9 mouse cellular contexts compared by ENCODE assay signal in the genomic region with DNA sequence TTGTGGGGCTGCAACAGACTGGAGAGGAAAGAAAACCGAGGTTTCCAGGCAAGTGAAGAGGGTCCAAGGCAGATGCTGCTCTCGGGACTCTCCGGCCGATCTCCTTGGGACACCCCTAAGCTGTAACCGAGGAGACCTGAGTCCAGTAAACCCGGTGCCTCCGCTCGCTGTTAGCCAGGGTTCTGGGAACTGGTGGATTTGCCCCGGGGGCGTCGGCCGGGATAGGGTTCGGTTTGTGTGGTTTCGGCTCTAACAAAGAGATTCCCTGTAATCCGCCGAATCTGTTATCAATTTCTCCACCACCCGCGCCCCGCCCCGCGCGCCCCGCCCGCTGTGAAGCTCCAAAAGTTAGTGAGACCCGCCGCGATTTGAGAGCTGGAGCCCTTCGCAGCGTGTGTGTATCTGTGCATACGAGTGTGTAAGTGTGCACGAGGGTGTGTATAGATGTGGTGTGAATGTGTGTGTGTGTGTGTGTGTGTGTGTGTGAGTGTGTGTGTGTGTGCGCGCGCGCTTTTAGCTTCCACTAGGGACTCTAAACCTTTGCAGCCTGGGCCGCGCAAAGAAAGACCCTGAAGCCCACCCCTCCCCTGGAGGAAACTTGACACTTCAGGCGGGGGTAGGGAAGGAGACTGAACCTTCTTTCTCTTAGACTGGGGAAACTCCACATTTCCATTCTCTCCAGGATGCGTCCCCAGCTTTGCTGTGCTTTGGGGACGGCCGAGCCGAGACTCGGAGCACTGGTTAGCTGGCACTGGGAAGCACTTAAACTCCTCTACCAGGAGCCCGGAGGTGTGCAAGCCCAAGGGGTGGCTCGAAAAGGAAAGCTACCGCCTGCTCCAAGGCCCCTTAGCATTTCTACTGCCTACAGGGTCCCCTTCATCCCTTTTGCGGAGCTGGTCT. TPM values are rescaled to one million over a fixed set of nuclear protein-coding genes. Genes with fewer than 3 reads are reported as not detected.
DNase-seq lines count a peak whose midpoint lies in the region; ATAC-seq and TF ChIP-seq lines count a peak whose summit lies in the region.
"Had no signal": no experiment of that assay in that cellular context is flagged by ENCODE, and none has a peak within 500 bp of the region (broad histone marks: within the 10 kb centered on the region; RNA-seq: fewer than 3 reads in every experiment).

No protein-coding gene starts in this region.

- no peaks in the 10 kb centered on the region for H3K79me2 ChIP-seq in heart, adult 2 months (replicated peaks; ENCODE audit: control insufficient read depth, insufficient read depth, low read length)

- no peak for TF ChIP-seq CTCF in heart, adult 2 months (IDR thresholded peaks at IDR 0.05)
- no peak for TF ChIP-seq CTCF in ES-Bruce4 (IDR thresholded peaks at IDR 0.05; ENCODE audit: low read depth, low read length)
- TF ChIP-seq CTCF in heart, postnatal 0 days (IDR thresholded peaks at IDR 0.05; ENCODE audit: low read depth): no peak
- TF ChIP-seq CTCF in lung, postnatal 0 days (IDR thresholded peaks at IDR 0.05): no peak

- no peak overlapping the region for H3K9ac ChIP-seq in heart, adult 2 months (ENCODE audit: low read depth, low read length)
- H3K9ac ChIP-seq in ES-Bruce4 (ENCODE audit: low read depth, poor library complexity, severe bottlenecking): no peak overlapping the region
- H3K9ac ChIP-seq in embryonic facial prominence, embryonic 11.5 days (replicated peaks; ENCODE audit: low read length): peak overlapping the region; percentile 94
- H3K9ac ChIP-seq in heart, postnatal 0 days (replicated peaks; ENCODE audit: low read depth, low read length): 0 out of 2 replicates have a peak overlapping the region, but pooled peaks have one; percentile 11
- no peak overlapping the region for H3K9ac ChIP-seq in lung, postnatal 0 days (replicated peaks; ENCODE audit: low read depth)
- H3K9ac ChIP-seq in stomach, embryonic 16.5 days (ENCODE audit: low read length): peak overlapping the region; percentile 71

- TF ChIP-seq EP300 in heart, adult 2 months (IDR thresholded peaks at IDR 0.05; ENCODE audit: insufficient read depth, low read depth, low read length): no peak
- no peak for TF ChIP-seq EP300 in ES-Bruce4 (IDR thresholded peaks at IDR 0.05; ENCODE audit: insufficient read depth, low read depth, low read length)
- no peak for TF ChIP-seq EP300 in heart, postnatal 0 days (IDR thresholded peaks at IDR 0.05; ENCODE audit: low read depth)
- no peak for TF ChIP-seq EP300 in lung, postnatal 0 days (IDR thresholded peaks at IDR 0.05)

- H3K4me2 ChIP-seq in embryonic facial prominence, embryonic 11.5 days (ENCODE audit: low read depth, low read length): peak overlapping the region; percentile 82
- H3K4me2 ChIP-seq in heart, postnatal 0 days (ENCODE audit: low read depth, low read length): peak overlapping the region; percentile 87
- H3K4me2 ChIP-seq in lung, postnatal 0 days (replicated peaks; ENCODE audit: low read depth, low read length): peak overlapping the region; percentile 85
- peak overlapping the region; percentile 68 for H3K4me2 ChIP-seq in stomach, embryonic 16.5 days (ENCODE audit: low read depth, low read length)

- no peaks in the 10 kb centered on the region for H3K4me1 ChIP-seq in heart, adult 2 months (ENCODE audit: control insufficient read depth, insufficient read depth, low read length)
- H3K4me1 ChIP-seq in ES-Bruce4 (ENCODE audit: control insufficient read depth, insufficient read depth, low read length): peaks cover 3% of the 10 kb centered on the region
- H3K4me1 ChIP-seq in embryonic facial prominence, embryonic 11.5 days (ENCODE audit: control insufficient read depth, insufficient read depth, low read length): peaks cover 2% of the 10 kb centered on the region; the same call in 1 of the 2 replicates
- peaks cover 8% of the 10 kb centered on the region; the same call in 1 of the 2 replicates for H3K4me1 ChIP-seq in heart, postnatal 0 days (ENCODE audit: control insufficient read depth, insufficient read depth)
- peaks cover 3% of the 10 kb centered on the region; the same call in 1 of the 2 replicates for H3K4me1 ChIP-seq in lung, postnatal 0 days (ENCODE audit: insufficient read depth, low read depth, low read length)
- peaks cover 15% of the 10 kb centered on the region for H3K4me1 ChIP-seq in stomach, embryonic 16.5 days (ENCODE audit: control insufficient read depth, insufficient read depth, low read length)

- no peak for TF ChIP-seq POLR2A in heart, adult 2 months (IDR thresholded peaks at IDR 0.05; ENCODE audit: insufficient read depth, low read depth, low read length)
- no peak for TF ChIP-seq POLR2A in ES-Bruce4 (IDR thresholded peaks at IDR 0.05; ENCODE audit: insufficient read depth, low read length)

- no peaks in the 10 kb centered on the region for H3K9me3 ChIP-seq in ES-Bruce4 (replicated peaks; ENCODE audit: control insufficient read depth, insufficient read depth, low read length, poor library complexity, severe bottlenecking)
- H3K9me3 ChIP-seq in embryonic facial prominence, embryonic 11.5 days (replicated peaks; ENCODE audit: control insufficient read depth, low read length): no peaks in the 10 kb centered on the region
- H3K9me3 ChIP-seq in heart, postnatal 0 days (replicated peaks; ENCODE audit: control insufficient read depth, low read length): no peaks in the 10 kb centered on the region
- no peaks in the 10 kb centered on the region for H3K9me3 ChIP-seq in lung, postnatal 0 days (ENCODE audit: low read length)
- no peaks in the 10 kb centered on the region for H3K9me3 ChIP-seq in stomach, embryonic 16.5 days (replicated peaks; ENCODE audit: control insufficient read depth, low read length)
- H3K9me3 ChIP-seq: megakaryocyte, embryonic 14.5 days had no signal

- intact Hi-C loops in heart, adult 2 months (cut with DNase I): loop anchor here (5.0 kb wide), 4 partner anchors 207 to 583 kb away; no protein-coding TSS in a partner anchor
- intact Hi-C loops in heart, postnatal 25 days (cut with DNase I): loop anchor here (2.0 to 10.0 kb wide), 6 partner anchors 227 to 703 kb away; no protein-coding TSS in a partner anchor

- no peaks in the 10 kb centered on the region for H3K27me3 ChIP-seq in heart, adult 2 months (ENCODE audit: control insufficient read depth, insufficient read depth, low read length)
- peaks cover 43% of the 10 kb centered on the region for H3K27me3 ChIP-seq in ES-Bruce4 (ENCODE audit: control insufficient read depth, insufficient read depth, low read length, poor library complexity, severe bottlenecking)
- H3K27me3 ChIP-seq in embryonic facial prominence, embryonic 11.5 days (ENCODE audit: control insufficient read depth, insufficient read depth, low read length): no peaks in the 10 kb centered on the region
- H3K27me3 ChIP-seq in heart, postnatal 0 days (ENCODE audit: control insufficient read depth, insufficient read depth, low read length): peaks cover 70% of the 10 kb centered on the region
- peaks cover 48% of the 10 kb centered on the region for H3K27me3 ChIP-seq in lung, postnatal 0 days (replicated peaks; ENCODE audit: insufficient read depth, low read length)
- peaks cover 22% of the 10 kb centered on the region for H3K27me3 ChIP-seq in stomach, embryonic 16.5 days (ENCODE audit: control insufficient read depth, insufficient read depth, low read length)

- 22% methylated on average over 47 of the region's 47 CpGs for WGBS in heart, adult 2 months
- WGBS in embryonic facial prominence, embryonic 11.5 days: under 1% methylated on average over 47 of the region's 47 CpGs
- WGBS in heart, postnatal 0 days: 3% methylated on average over 47 of the region's 47 CpGs
- WGBS in lung, postnatal 0 days: 5% methylated on average over 46 of the region's 47 CpGs
- WGBS in stomach, embryonic 16.5 days: 2% methylated on average over 47 of the region's 47 CpGs

- peak overlapping the region; percentile 23; the same call in 1 of the 2 replicates for H3K4me3 ChIP-seq in heart, adult 2 months
- peak overlapping the region; percentile 58 for H3K4me3 ChIP-seq in ES-Bruce4 (ENCODE audit: low read depth, low read length)
- peak overlapping the region; percentile 79 for H3K4me3 ChIP-seq in embryonic facial prominence, embryonic 11.5 days (ENCODE audit: low read depth, low read length)
- H3K4me3 ChIP-seq in heart, postnatal 0 days (ENCODE audit: low read depth, low read length): peak overlapping the region; percentile 56
- peak overlapping the region; percentile 36 for H3K4me3 ChIP-seq in lung, postnatal 0 days (ENCODE audit: low read depth, low read length)
- H3K4me3 ChIP-seq in stomach, embryonic 16.5 days (replicated peaks; ENCODE audit: low read length): peak overlapping the region; percentile 63
- H3K4me3 ChIP-seq: megakaryocyte, embryonic 14.5 days had no signal

- DNase-seq in heart, adult 2 months: peak in 1 of 2 experiments; percentile 15
- no peak for DNase-seq in heart, postnatal 25 days (ENCODE audit: low spot score)
- DNase-seq in embryonic facial prominence, embryonic 11.5 days (ENCODE audit: low spot score): peak; percentile 89
- no peak for DNase-seq in heart, postnatal 0 days (ENCODE audit: low spot score)
- DNase-seq in lung, postnatal 0 days (ENCODE audit: low spot score): peak; percentile 11

- H3K27ac ChIP-seq in heart, adult 2 months: no peak overlapping the region
- H3K27ac ChIP-seq in ES-Bruce4 (ENCODE audit: insufficient read depth, low read length): no peak overlapping the region
- H3K27ac ChIP-seq in embryonic facial prominence, embryonic 11.5 days (replicated peaks; ENCODE audit: low read depth, low read length): peak overlapping the region; percentile 90
- H3K27ac ChIP-seq in heart, postnatal 0 days (ENCODE audit: low read depth): no peak overlapping the region
- H3K27ac ChIP-seq in lung, postnatal 0 days (ENCODE audit: low read length): no peak overlapping the region
- H3K27ac ChIP-seq in stomach, embryonic 16.5 days (ENCODE audit: low read length): peak overlapping the region; percentile 72

- no peaks in the 10 kb centered on the region for H3K36me3 ChIP-seq in heart, adult 2 months (ENCODE audit: control insufficient read depth, insufficient read depth, low read length)
- H3K36me3 ChIP-seq in ES-Bruce4 (ENCODE audit: control insufficient read depth, insufficient read depth, low read length, poor library complexity, severe bottlenecking): no peaks in the 10 kb centered on the region
- H3K36me3 ChIP-seq in embryonic facial prominence, embryonic 11.5 days (replicated peaks; ENCODE audit: control insufficient read depth, insufficient read depth, low read depth, low read length): no peaks in the 10 kb centered on the region; the same call in 1 of the 2 replicates
- H3K36me3 ChIP-seq in heart, postnatal 0 days (replicated peaks; ENCODE audit: control insufficient read depth, insufficient read depth, low read length): no peaks in the 10 kb centered on the region; the same call in 1 of the 2 replicates
- H3K36me3 ChIP-seq in lung, postnatal 0 days (ENCODE audit: insufficient read depth, low read length): no peaks in the 10 kb centered on the region
- no peaks in the 10 kb centered on the region for H3K36me3 ChIP-seq in stomach, embryonic 16.5 days (ENCODE audit: control insufficient read depth, insufficient read depth, low read length)

- ATAC-seq in embryonic facial prominence, embryonic 11.5 days (replicated peaks; ENCODE audit: insufficient number of reproducible peaks, low FRiP score, low TSS enrichment, low read depth): peak; percentile 46; the same call in 1 of the 2 replicates
- no peak for ATAC-seq in heart, postnatal 0 days (ENCODE audit: insufficient read depth, low read depth)
- no peak for ATAC-seq in lung, postnatal 0 days
- 0 out of 2 replicates have a peak, but pooled peaks have one; percentile 19 for ATAC-seq in stomach, embryonic 16.5 days (ENCODE audit: insufficient read depth, low FRiP score)
- ATAC-seq in activated CD4-positive, CD25-positive, alpha-beta regulatory T cell, adult 4 months: no peak

RNA-seq across cellular contexts. Expression of gene Wnt5a, which starts 5.1 kb away (rescaled TPM):
- 10 to 100 TPM; 13.8 to 15.5 TPM for total RNA-seq in heart, adult 2 months (2021)
- 5.0 and 9.7 TPM in 2 replicates for polyA plus RNA-seq in heart, adult 2 months (2012; rRNA removed)
- total RNA-seq in heart, postnatal 25 days (2021): 10 to 100 TPM; 17.8 to 19.8 TPM
- 0.99 and 1.3 TPM in 2 replicates for polyA plus RNA-seq in ES-Bruce4 (2011; ENCODE audit: insufficient read depth, insufficient read length, low read depth, missing spikeins)
- polyA plus RNA-seq in embryonic facial prominence, embryonic 11.5 days (2014; fragmentation: Nextera tagmentation; extraction: Ambion mirVana): 66.6 and 67.4 TPM in 2 replicates
- 3.3 and 4.2 TPM in 2 replicates for total RNA-seq in heart, postnatal 0 days (2014; rRNA removed; ENCODE audit: low replicate concordance)
- polyA plus RNA-seq in heart, postnatal 0 days (2015; fragmentation: Nextera tagmentation; extraction: Ambion mirVana): 3.9 and 4.3 TPM in 2 replicates
- polyA plus RNA-seq in lung, postnatal 0 days (2015; fragmentation: Nextera tagmentation; extraction: Ambion mirVana): 23.2 and 31.8 TPM in 2 replicates
- 21.0 and 23.5 TPM in 2 replicates for polyA plus RNA-seq in stomach, embryonic 16.5 days (2015; fragmentation: Nextera tagmentation; extraction: Ambion mirVana)
- polyA plus RNA-seq in activated CD4-positive, CD25-positive, alpha-beta regulatory T cell, adult 4 months (2017; shearing (Covaris generic)): not detected

Comparison
In these comparisons a context has a peak if more than half of its experiments do, and no peak if none do; other contexts are left out.
1. H3K9ac ChIP-seq: peak in embryonic facial prominence, embryonic 11.5 days (single experiment), heart, postnatal 0 days (single experiment) and stomach, embryonic 16.5 days (single experiment); none in heart, adult 2 months (single experiment), ES-Bruce4 (single experiment) and lung, postnatal 0 days (single experiment).
2. DNase-seq: peak in embryonic facial prominence, embryonic 11.5 days (single experiment) and lung, postnatal 0 days (single experiment); none in heart, postnatal 25 days (single experiment) and heart, postnatal 0 days (single experiment).
3. H3K27ac ChIP-seq: peak in embryonic facial prominence, embryonic 11.5 days (single experiment) and stomach, embryonic 16.5 days (single experiment); none in heart, adult 2 months (single experiment), ES-Bruce4 (single experiment), heart, postnatal 0 days (single experiment) and lung, postnatal 0 days (single experiment).
4. H3K4me3 ChIP-seq: peak in every context shown above with its lines; median percentile 79 in embryonic facial prominence, embryonic 11.5 days; 63 in stomach, embryonic 16.5 days; 58 in ES-Bruce4; 56 in heart, postnatal 0 days; 36 in lung, postnatal 0 days; 23 in heart, adult 2 months.
5. ATAC-seq: peak in embryonic facial prominence, embryonic 11.5 days (single experiment) and stomach, embryonic 16.5 days (single experiment); none in heart, postnatal 0 days (single experiment), lung, postnatal 0 days (single experiment) and activated CD4-positive, CD25-positive, alpha-beta regulatory T cell, adult 4 months (single experiment).
6. Peak in every context shown above with its lines, with median percentiles within 50 percentile points of each other: H3K4me2 ChIP-seq.